Mouse (Mus musculus) embryonic facial prominence, embryonic 11.5 days (tissue): ENCODE results near the gene Gm20605. TPM values are rescaled to one million over a fixed set of nuclear protein-coding genes. Genes with fewer than 3 reads are reported as not detected.

Experiments used
- ATAC-seq: fragments of 200-750 bp; cut with Nextera tagmentation; replicated peaks from 2 replicates; pipeline ENCODE4 v1.8.0; 2017; ENCODE audit warnings: low read depth; ENCODE audit not compliant: insufficient number of reproducible peaks, low FRiP score, low TSS enrichment
- DNase-seq: peaks from one replicate; pipeline ENCODE4 v3.0.0-alpha.2; 2015; ENCODE audit warnings: low spot score
- H3K27ac ChIP-seq: fragments of 300-500 bp; sonication (generic); replicated peaks from 2 replicates; pipeline ENCODE4 v1.5.1; 2014; ENCODE audit warnings: mild to moderate bottlenecking, low read depth, low read length, control low read depth
- H3K27me3 ChIP-seq: fragments of 300-500 bp; sonication (generic); 2 replicates; pipeline ENCODE4 v1.6.1; 2014; ENCODE audit warnings: mild to moderate bottlenecking, low read length, moderate library complexity, mixed read lengths; ENCODE audit not compliant: control insufficient read depth, insufficient read depth
- H3K36me3 ChIP-seq: fragments of 300-500 bp; sonication (generic); replicated peaks from 2 replicates; pipeline ENCODE4 v1.6.1; 2014; ENCODE audit warnings: low read depth, mild to moderate bottlenecking, low read length, moderate library complexity, mixed read lengths; ENCODE audit not compliant: control insufficient read depth, insufficient read depth
- H3K4me1 ChIP-seq: fragments of 300-500 bp; sonication (generic); 2 replicates; pipeline ENCODE4 v1.6.1; 2014; ENCODE audit warnings: low read length, mixed read lengths; ENCODE audit not compliant: control insufficient read depth, insufficient read depth
- H3K4me2 ChIP-seq: fragments of 300-500 bp; sonication (generic); 2 replicates; pipeline ENCODE4 v1.6.1; 2014; ENCODE audit warnings: low read depth, mild to moderate bottlenecking, control low read depth, low read length, moderate library complexity
- H3K4me3 ChIP-seq: fragments of 300-500 bp; sonication (generic); 2 replicates; pipeline ENCODE4 v1.5.1; 2014; ENCODE audit warnings: low read depth, low read length, control low read depth
- H3K9ac ChIP-seq: fragments of 300-500 bp; sonication (generic); replicated peaks from 2 replicates; pipeline ENCODE4 v1.6.1; 2014; ENCODE audit warnings: mild to moderate bottlenecking, control low read depth, low read length
- H3K9me3 ChIP-seq: fragments of 300-500 bp; sonication (generic); replicated peaks from 2 replicates; pipeline ENCODE4 v1.6.1; 2016; ENCODE audit warnings: mild to moderate bottlenecking, low read length, inconsistent platforms, mixed read lengths; ENCODE audit not compliant: control insufficient read depth
- WGBS: fragments of 180-500 bp; shearing (Covaris S2); extraction: QIAGEN DNeasy Blood & Tissue Kit; methylation state at CpG from one replicate; pipeline ENCODE4 v1.1.7; 2014; 5-methylcytosine and 5-hydroxymethylcytosine counted together
- polyA plus RNA-seq: library from polyadenylated mRNA; unstranded; fragments of >200 nt; fragmentation: Nextera tagmentation; extraction: Ambion mirVana; gene quantifications from 2 replicates; pipeline ENCODE4 v1.2.1, GENCODE M21; 2014

The Gm20605 gene
- polyA plus RNA-seq, 1 experiment from 2014 or later: 3.7 TPM

DNA sequence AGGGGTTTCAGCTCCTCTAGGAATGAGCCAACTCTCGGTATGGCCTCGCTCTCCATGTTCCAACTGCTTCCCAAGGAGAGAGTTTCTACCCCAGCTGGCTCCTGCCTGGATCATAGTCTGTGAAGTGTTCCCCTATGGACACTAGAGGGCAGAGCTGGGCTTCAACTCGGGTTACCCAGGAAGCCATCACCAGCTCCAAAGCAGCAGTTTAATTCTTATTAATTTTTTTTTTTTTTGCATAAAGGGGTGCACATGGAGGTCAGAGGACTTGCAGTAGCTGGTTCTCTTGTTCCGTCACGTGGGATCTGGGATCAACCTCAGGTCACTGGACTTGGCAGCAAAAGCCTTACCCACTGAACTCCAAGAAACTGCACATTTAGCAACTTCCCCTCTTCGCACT is 28.0 kb downstream of the Gm20605 start:
- no peak for ATAC-seq
- Histone ChIP-seq H3K4me3 (no peak overlapping the region), H3K9me3 (no peaks in the 10 kb centered on the region), H3K27me3 (no peaks in the 10 kb centered on the region), H3K4me1 (no peaks in the 10 kb centered on the region), H3K27ac (no peak overlapping the region), H3K9ac (no peak overlapping the region), H3K36me3 (no peaks in the 10 kb centered on the region; the same call in none of the 2 replicates), H3K4me2 (no peak overlapping the region)
- DNase-seq: peak; percentile 84
- WGBS: 37% methylated on average over 6 of the region's 6 CpGs

- Histone ChIP-seq H3K4me2 (no peak overlapping the region), H3K9ac (no peak overlapping the region), H3K4me1 (no peaks in the 10 kb centered on the region), H3K4me3 (no peak overlapping the region), H3K9me3 (no peaks in the 10 kb centered on the region), H3K36me3 (no peaks in the 10 kb centered on the region; the same call in none of the 2 replicates), H3K27ac (no peak overlapping the region), H3K27me3 (no peaks in the 10 kb centered on the region)
- 89% methylated on average over 6 of the region's 6 CpGs for WGBS
- ATAC-seq (no peak), DNase-seq (no peak)
Measured at GRCm38 (mm10) chr5:137660064-137660688, 31.2 kb downstream of the Gm20605 start.

GRCm38 (mm10) chr5:137663057-137663456 is 34.1 kb downstream of the Gm20605 start:
- WGBS: 65% methylated on average over 9 of the region's 9 CpGs
- H3K4me3 ChIP-seq: no peak overlapping the region
- no peaks in the 10 kb centered on the region for H3K4me1 ChIP-seq
- H3K4me2 ChIP-seq: no peak overlapping the region
- no peaks in the 10 kb centered on the region for H3K9me3 ChIP-seq
- no peaks in the 10 kb centered on the region; the same call in none of the 2 replicates for H3K36me3 ChIP-seq
- ATAC-seq (no peak), DNase-seq (no peak)
- no peaks in the 10 kb centered on the region for H3K27me3 ChIP-seq
- no peak overlapping the region for H3K27ac ChIP-seq
- no peak overlapping the region for H3K9ac ChIP-seq

DNA sequence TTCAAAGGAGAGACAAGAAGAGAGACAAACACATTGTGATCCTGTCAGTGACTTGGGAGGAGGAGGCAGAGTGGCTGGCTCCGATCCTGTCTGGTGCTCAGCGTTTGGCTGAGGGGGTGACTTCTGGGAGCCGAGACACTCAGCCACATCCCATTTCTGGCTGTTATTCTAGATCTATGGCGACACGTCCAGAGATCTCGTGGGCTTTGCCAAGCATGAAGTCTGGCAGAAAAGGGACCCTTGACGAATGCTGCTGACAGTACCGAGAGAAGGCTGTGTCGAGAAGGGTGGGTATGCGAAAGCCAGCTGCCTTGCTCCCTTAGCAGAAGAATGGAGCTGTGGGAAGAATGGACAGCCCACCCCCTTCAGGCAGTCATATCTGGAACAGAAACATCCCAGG is 40.0 kb downstream of the Gm20605 start:
- WGBS: 83% methylated on average over 10 of the region's 10 CpGs
- no peaks in the 10 kb centered on the region for H3K36me3 ChIP-seq

GRCm38 (mm10) chr5:137670240-137670639 is 41.3 kb downstream of the Gm20605 start:
- Histone ChIP-seq H3K27ac (no peak overlapping the region), H3K4me2 (no peak overlapping the region), H3K4me1 (peaks cover 4% of the 10 kb centered on the region; the same call in 1 of the 2 replicates), H3K9me3 (no peaks in the 10 kb centered on the region), H3K27me3 (no peaks in the 10 kb centered on the region), H3K4me3 (no peak overlapping the region), H3K36me3 (no peaks in the 10 kb centered on the region), H3K9ac (no peak overlapping the region)
- ATAC-seq (no peak), DNase-seq (no peak)
- WGBS: 95% methylated on average over 1 of the region's 1 CpGs

More for the DNA sequence above, 40.0 kb downstream of the Gm20605 start:
- H3K4me3 ChIP-seq: no peak overlapping the region
- H3K27ac ChIP-seq: no peak overlapping the region
- H3K4me2 ChIP-seq: no peak overlapping the region
- H3K9ac ChIP-seq: no peak overlapping the region
- H3K4me1 ChIP-seq: peaks cover 4% of the 10 kb centered on the region; the same call in 1 of the 2 replicates
- H3K27me3 ChIP-seq: no peaks in the 10 kb centered on the region
- no peaks in the 10 kb centered on the region for H3K9me3 ChIP-seq
- ATAC-seq: no peak
- no peak for DNase-seq

- peak; percentile 23 for DNase-seq
- Histone ChIP-seq H3K36me3 (no peaks in the 10 kb centered on the region), H3K4me3 (no peak overlapping the region), H3K9ac (peak overlapping the region; percentile 23; the same call in 1 of the 2 replicates), H3K4me2 (no peak overlapping the region), H3K27me3 (no peaks in the 10 kb centered on the region), H3K4me1 (peaks cover 4% of the 10 kb centered on the region; the same call in 1 of the 2 replicates), H3K27ac (peak overlapping the region; percentile 59; the same call in 1 of the 2 replicates), H3K9me3 (no peaks in the 10 kb centered on the region)
- ATAC-seq: no peak; the same call in 1 of the 2 replicates
- WGBS: 30% methylated on average over 9 of the region's 9 CpGs
Measured at GRCm38 (mm10) chr5:137671443-137672240, 42.7 kb downstream of the Gm20605 start.

DNA sequence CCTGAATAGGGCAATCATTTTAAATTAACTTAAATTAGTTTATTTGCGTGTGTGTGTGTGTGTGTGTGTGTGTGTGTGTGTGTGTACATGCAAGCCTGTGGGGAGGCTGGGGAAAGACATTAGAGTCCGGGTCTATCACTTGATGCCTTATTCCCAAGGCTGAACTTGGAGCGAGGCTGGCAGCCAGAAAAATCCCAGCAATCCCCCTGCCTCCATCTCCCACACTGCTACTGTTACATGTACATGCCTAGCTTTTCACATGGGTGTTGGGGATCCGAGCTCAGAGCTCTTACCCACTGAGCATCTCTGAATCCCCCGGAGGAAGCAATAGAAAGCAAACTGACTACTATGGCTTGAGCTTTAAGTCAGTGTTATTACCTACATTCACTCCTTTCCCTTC is 43.4 kb downstream of the Gm20605 start:
- DNase-seq: no peak
- H3K9ac ChIP-seq: no peak overlapping the region
- no peak overlapping the region for H3K4me3 ChIP-seq
- WGBS: 81% methylated on average over 5 of the region's 5 CpGs
- H3K9me3 ChIP-seq: no peaks in the 10 kb centered on the region
- no peaks in the 10 kb centered on the region for H3K36me3 ChIP-seq
- ATAC-seq: no peak
- no peak overlapping the region for H3K27ac ChIP-seq
- H3K4me1 ChIP-seq: peaks cover 4% of the 10 kb centered on the region; the same call in 1 of the 2 replicates
- H3K27me3 ChIP-seq: no peaks in the 10 kb centered on the region
- H3K4me2 ChIP-seq: no peak overlapping the region

DNA sequence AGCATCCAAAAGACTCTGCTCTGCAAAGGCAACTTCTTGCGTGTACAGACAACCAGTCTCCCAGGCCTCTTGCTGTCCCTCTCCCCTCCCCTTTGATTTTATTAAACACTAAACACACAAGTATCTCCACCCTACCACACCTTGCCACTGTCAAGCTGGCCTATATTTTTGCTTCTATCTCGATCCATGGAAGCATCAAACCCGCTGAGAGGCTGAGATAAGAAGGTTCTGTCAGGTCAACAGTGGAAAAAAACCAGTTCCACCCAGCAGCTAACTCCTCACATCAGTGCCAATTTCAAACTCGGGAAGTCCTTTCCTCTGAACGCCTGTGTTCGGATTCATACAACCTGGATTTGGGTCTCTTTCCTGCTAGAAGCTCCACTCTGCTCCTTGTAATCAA is 44.0 kb downstream of the Gm20605 start:
- Histone ChIP-seq H3K27ac (no peak overlapping the region), H3K9me3 (no peaks in the 10 kb centered on the region), H3K4me2 (no peak overlapping the region), H3K4me1 (peaks cover 4% of the 10 kb centered on the region; the same call in 1 of the 2 replicates), H3K36me3 (no peaks in the 10 kb centered on the region), H3K4me3 (no peak overlapping the region), H3K9ac (no peak overlapping the region), H3K27me3 (no peaks in the 10 kb centered on the region)
- ATAC-seq (no peak), DNase-seq (no peak)
- 88% methylated on average over 6 of the region's 6 CpGs for WGBS
